Mouse (Mus musculus): ENCODE results near the gene Slc4a4.
"Not testable (repeated sequence)": the region's sequence is repeated elsewhere in the genome, so short reads cannot be mapped to it uniquely, and the experiment has no call there.

Slc4a4 gene

DNA sequence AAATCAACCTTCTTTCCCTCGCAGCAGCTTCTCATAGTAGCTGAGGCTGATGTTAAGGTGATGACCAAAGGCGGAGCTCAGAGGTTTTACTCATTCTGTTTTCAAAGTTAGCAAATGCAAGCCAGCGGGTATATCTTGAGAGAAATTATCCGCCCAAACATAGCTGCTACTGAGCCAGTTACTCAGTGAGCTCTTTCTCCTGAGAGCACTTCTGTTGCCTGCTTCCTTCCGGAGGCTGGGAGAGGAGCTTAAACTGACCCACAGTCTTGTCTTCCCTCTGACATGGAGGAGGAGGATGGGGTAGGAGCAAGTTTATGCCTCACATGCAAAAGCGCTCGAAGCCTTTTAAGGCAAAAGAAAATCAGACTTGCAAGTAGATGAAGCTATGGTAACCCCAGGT is 201.3 kb downstream of the Slc4a4 start:
- no peak for DNase-seq (ENCODE audit: low spot score)

DNA sequence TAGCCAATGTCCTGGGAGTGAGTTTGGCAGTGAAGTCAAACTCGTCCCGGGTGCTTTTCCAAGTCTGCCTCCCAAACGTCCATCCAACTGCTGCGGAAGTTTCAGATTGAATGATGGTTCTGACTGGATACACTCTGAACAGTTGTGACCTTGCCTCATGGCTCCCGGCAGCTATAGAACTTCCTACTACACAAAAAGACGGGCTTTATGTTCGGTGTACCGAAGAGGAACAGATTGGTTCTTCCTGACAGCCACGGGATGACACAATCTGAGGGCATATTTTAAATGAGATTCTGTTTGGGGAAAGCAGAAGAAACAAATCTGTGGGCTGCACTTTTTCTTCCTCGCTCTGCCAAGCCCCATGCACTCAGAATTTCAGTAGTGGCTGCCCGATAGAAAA is 201.8 kb downstream of the Slc4a4 start:
- no peak for DNase-seq (ENCODE audit: low spot score)

DNA sequence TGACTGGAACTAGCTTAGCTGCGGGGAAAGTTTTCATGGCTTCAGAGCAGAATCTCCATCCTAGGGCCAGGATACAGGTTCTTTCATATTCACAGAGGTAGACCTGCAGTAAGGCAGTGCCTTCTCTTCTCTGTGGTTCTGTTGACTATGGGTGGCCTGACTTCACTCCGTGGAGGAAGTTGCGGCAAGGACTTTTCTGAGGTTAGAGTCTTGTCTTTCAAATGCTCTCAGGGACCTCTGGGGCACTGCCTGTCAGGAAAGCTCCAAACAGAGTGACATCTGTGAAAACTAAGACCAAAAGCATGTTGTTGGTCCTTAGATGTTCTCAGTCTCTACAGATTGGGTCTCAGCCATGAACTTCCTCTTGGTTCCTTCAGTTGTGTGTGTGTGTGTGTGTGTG is 203.5 kb downstream of the Slc4a4 start:
- DNase-seq (ENCODE audit: low spot score): no peak

DNA sequence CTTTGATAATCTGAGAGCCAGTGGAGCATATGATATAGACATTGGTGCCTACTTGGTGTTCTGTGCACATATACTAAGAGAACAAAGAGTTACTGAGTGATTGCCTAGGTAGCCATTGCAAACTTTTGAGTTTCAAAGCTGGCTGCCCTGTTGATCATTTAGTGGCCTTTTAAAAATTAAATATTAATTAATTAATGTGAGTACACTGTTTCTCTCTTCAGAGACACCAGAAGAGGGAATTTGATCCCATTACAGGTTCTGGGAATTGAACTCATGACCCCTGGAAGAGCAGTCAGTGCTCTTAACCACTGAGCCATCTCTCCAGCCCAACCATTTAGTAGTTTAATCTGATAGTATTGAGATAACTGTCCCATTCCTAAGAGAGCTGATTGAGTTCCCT is 209.8 kb downstream of the Slc4a4 start:
- no peak for DNase-seq (ENCODE audit: low spot score)

DNA sequence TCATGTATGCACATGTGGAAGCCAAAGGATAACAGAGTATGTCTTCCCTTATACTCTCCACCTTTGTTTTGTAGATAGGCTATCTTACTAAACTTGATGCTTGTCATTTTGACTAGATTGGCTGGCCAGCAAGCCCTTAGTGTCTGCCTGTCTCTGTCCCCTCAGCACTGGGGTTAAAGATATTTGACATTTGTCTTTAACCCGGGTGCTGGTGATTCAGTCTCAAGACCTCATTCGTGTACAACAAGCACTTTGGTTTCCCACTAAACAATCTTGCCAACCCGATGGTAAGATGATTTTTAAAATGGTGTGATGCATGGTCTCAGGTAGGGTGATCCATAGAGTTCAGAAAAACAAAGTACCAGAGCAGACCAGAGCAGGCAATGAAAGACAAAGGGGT is 210.7 kb downstream of the Slc4a4 start:
- no peak for DNase-seq (ENCODE audit: low spot score)

DNA sequence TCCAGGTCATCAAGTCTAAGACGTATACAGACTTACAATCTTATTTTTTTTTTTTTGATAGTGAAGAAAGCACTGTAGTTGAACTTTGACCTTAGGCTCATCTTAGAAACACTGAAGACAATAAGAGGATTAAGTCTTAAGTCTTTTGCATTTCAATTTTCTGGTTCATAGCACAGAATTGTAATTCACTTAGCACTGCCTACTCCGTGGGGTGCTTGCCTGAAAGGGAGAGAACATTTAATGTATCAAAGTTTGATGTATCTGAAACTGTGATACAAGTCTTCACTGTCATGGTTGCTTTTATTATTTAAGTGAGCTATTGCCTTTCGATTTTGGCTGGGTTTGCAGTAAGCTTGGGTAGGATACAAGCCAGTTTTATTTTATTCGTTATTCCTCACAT is 211.5 kb downstream of the Slc4a4 start:
- DNase-seq (ENCODE audit: low spot score): no peak

DNA sequence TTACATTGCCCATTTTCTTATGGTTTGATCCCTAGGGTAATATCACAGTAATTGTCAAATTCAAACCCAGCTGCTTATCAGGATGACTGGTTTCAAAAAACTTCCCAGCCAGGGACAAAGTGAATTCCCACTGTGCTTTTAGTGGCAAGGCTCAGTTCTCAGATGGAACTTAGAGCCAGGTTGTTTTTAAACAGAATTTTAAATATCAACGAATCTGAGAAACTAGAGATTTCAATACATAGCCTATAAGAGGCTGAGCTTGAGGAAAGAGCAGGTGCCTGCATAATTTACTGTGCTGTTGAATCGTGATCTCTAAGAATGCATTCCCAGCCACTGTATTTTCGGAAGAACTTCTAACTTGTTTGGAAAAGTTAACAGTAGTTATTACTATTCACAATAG is 213.3 kb downstream of the Slc4a4 start:
- no peak for DNase-seq (ENCODE audit: low spot score)

DNA sequence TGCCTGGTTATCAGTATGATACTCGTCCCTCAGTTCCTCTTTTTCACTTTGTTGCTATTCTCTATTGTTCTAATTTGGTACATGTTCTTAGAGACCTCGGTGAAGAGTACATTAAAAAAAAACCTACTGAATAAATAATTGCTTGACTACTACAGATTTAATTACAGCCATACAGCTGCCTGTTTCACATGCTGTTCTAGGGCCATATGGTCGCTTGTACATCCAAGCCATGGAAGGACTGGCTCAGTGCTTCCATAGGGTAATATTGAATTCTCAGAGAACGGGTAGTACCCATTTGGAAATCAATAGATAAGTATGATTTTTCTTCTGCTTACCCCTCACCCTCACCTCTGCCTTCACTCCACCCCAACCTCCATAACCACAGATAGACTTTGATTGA is 215.9 kb downstream of the Slc4a4 start:
- DNase-seq (ENCODE audit: low spot score): no peak

DNA sequence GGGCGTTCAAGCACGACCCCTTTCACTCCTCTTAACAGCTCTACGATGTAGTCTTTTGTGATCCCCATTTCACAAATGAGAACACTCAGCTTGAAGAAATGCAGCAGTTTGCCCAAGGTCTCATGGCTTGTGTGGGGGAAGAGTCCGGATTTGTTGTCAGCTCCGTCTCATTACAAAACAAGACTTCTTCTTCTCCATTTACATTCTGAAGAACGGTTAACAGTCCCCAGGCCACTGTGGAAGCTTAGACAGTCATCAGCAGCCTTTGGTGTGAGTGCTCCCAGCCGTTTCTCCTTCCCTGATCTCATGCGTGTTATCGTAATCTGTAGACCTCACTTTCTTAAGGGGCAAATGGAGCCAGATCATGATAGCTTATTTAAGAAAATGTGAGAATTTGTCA is 218.7 kb downstream of the Slc4a4 start:
- no peak for DNase-seq (ENCODE audit: low spot score)

DNA sequence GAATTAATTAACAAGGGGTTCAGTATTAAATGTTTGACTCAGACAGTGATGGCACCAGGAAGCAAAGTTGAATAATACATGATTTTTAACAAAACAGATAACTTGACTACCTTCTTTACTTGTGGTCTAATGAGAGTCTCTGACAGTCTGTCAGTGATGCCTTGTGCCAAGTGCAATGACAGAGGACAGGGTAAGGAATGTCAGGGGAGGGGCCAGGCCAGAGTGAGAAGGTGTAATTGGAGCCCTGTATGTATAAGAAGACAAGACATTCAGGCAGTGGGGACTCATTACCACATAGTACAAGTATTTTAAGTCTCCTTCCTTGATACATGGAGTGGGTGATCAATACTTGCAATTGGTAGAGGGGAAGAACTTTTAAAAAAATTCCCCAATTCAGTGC is 219.6 kb downstream of the Slc4a4 start:
- no peak for DNase-seq (ENCODE audit: low spot score)

DNA sequence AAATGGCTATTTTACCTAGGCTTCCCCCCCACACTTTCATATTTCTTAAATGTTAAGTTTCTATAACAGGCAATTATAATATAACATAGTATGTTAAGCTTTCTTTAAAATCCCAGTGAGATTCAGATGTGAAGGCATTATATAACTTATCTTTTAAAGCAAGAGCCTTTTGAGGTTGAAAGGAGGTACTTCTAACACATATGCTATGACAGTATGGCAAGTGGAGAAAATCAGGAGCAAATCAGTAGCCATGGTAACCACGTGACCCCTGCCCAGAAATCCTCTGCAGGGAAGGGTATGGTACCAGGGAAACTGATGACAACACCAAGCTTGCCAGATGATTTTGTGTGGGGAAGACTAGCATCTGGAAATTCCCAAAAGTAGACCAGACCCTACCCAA is 222.2 kb downstream of the Slc4a4 start:
- no peak for DNase-seq (ENCODE audit: low spot score)

DNA sequence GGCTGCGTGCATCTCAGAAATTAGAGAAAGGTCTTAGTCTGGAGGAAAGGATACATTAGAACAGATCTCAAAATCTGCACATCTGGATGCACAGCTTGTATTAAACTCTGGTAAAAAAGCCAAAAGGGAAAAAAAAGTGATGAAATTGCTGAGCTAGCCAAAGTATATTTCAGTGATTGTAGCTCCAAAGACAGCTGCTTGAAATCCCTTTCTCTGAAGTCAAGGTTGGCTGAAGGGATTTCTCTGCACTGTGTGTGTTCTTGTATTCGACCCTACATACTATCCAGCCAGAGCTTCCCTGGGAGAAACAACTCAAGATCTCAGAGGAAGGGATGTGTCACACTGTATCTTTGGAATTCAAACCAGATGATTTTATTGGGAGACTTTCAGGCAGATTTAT is 223.2 kb downstream of the Slc4a4 start:
- no peak for DNase-seq (ENCODE audit: low spot score)

DNA sequence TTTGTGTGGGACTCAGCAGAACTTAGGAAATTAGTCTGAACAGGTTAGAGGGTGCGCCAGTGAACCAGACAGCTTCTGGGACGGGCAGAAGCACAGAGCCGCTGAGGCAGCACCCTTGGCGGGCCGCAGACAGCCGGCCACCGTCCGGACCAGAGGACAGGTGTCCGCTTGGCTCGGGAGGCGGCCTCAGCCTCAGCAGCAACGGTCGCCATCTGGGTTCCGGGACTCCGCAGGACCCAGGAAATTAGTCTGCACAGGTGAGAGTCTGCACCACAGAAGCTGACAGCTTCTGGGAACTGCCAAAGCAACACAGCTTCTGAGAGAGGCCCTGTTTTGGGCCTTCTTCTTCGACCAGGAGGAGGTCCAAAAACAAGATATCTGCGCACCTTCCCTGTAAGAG is 225.4 kb downstream of the Slc4a4 start:
- DNase-seq (ENCODE audit: low spot score): not testable (repeated sequence)

DNA sequence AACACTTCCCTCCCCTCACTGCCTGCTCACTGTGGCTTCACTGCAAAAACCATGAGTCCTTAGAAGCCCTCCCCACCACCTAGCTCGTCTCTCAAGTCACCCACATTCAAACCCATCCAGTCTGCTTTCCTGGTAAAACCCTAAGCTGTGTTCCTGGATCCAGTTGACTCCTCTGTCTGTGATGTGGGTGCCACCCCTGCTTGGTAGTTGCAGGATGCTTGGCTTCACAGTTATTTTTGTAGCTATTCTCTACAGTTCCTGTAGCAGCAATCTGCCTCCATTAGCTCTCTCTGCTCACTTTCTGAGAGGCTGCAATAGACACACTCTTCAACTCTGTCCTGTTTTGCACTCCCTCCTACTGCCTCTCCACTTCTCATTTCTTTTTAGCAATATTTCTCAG is 234.3 kb downstream of the Slc4a4 start:
- no peak for DNase-seq (ENCODE audit: low spot score)

DNA sequence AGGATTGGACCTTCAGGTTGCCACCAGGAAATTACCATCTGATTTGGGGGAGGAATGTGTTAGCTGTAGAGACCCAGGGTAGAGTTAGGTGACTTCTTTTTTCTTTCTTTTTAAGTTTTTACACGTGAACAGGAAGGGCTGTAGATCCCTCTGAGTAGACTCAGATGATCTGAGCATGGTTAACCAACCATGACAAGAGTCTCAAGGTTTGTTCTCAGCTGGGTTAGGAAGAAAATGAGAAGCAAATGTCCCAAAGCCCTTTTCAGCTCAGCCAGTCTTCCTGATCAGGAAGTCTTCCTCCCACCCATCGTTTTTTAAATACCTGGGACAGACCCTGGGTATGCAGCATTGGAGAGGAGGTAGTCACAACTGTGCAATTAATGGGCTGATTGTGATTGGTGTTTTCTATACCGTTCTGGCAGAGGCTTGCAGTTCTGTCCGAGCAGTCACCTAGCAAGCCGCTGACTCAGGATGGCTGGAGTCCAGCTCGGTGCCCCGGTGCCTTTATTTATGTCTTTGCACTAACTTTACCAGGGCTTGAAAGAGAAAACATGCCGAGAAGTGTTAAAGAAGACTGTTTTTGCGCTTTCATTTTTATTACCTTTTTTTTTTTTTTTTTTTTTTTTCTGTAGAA is 236.8 kb downstream of the Slc4a4 start:
- DNase-seq (ENCODE audit: low spot score): no peak

DNA sequence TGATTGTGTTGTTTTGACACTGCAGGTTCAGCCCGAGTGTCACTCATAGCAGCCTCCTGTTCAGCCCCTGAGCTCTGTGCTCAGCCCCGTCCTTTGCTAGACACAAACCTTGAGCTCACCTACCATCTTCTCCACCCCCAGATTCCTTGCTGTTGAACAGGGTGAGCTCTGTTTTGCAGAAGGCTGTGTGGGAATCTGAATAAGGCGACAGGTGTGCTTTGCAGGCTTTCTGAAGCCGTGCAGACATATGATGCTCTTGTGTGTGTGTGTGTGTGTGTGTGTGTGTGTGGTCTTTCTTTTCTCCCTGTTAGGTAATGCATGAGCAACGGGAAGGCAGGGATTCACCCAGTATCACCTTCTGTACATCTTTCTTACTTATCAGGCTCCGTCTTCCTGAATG is 241.6 kb downstream of the Slc4a4 start:
- DNase-seq (ENCODE audit: low spot score): no peak

DNA sequence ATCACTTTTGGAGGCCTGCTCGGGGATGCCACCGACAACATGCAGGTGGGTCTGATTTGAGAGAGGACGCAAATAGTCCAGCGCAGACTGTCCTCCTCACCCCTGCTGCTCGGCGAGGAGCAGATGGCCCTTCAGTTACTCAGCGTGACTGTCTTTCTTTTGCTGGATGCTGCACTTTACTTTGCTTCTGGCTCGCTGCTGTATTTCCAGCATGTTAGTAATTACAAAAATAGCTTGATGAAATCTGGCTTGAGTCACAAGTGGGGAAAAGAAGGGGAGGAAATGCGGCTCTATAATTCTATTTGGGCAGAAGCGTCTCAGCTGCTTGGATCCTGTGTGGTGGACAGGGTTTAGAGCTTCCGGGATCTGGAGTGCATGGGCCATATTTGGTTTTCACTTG is 249.2 kb downstream of the Slc4a4 start:
- DNase-seq (ENCODE audit: low spot score): no peak

DNA sequence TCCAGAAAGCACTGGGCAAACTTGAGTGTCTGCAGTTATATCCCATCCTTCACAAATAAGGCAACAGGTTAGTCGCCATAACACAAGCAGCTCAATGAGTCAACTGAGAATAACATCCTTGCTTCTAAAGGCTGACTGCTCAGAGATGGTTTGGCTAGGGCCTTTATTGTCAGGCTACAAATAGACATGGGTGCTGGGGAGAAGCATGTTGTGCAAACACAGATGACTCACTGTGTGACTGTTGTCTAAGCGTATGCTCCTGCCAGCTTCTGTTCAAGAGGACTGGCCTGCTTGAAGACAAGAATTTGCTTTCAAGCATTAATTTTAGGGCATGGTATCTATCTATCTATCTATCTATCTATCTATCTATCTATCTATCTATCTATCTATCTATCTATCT is 253.5 kb downstream of the Slc4a4 start:
- DNase-seq (ENCODE audit: low spot score): no peak

DNA sequence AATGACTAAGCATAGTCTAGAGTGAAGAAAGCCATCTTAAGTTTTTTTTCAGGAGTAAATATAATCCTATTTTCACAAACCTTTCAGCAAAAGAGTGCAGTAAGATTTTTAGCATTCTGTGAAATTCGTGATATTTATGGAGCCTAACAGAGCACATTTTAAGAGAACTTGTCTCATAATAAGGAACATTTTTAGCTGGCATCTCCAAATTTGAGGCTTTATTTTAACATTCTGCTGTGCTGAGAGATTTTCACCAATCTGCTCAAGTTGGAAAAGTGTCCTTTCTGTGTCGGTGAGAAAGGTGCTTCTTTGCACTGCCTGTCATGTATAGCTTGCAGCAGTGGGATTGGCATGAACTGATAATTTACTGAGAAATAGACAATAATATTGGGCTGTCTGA is 255.1 kb downstream of the Slc4a4 start:
- no peak for DNase-seq (ENCODE audit: low spot score)

DNA sequence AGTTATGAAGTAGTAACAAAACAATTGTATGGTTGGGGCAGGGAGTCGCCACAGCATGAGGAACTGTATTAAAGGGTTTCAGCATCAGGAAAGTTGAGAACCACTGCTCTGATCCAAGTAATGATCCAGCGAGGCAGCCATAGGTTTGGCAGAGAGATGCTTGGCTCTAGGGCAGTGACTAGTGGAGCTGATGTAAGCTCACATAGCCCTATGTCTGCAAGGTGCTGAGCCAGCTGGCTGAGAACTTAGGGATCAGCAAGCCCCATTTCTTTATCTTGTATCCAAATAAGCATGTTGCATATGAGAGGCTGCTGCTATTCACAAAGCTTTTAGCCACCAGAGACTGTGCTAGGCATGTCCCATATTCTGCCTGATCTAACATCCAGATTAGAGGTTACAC is 259.7 kb downstream of the Slc4a4 start:
- DNase-seq (ENCODE audit: low spot score): no peak

DNA sequence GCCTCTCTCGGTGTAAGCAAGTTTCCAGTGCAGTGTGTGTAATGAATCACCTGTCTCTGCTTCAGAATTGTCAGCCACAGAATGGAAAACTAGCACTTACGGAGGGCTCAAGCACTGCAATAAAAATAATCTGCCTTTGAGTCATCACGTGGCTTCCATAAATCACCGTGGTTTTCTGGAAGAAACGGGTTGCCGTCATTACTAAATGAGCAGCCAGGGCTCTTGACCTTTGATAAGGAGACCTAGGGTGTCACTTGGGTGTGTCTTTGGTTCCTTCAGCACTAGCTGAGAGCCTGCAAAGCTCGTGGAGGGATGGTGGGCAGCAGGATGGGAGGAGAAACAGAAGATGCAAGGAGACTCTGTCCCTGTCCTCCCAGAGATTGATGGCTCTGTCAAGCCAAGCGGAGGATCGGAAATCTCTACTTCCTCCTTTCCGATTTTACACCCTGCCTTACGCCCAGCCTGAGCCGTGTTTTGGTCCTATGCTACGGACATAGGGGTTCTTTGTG is 260.7 kb downstream of the Slc4a4 start:
- no peak for DNase-seq (ENCODE audit: low spot score)

DNA sequence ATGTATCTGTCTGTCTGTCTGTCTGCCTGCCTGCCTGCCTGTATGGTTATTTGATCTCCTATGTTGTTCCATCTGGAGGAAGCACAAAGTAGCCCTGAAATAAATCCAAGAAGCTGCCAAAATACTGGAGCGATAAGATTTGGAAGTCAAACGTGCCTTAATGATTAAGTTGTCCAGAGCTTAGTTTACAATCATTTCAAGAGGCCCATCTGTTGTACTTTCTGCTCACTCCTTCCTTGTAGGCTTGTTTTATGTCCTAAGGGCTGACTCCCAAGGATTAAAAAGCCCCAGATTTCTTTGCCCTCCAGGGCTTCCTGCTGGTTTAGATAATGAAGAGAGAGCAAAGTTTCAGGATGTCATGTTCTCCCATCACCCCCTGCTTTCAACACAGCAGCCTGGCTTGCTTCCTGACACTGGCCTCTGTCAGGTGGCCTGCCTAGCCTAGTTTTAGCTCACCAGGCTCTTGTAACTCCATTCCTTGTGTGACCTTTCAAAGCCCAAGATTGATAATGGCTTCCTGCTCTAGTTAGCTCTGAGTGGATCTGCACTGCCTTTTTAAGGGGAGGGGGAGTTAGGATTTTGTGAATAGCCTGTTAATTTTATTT is 262.9 kb downstream of the Slc4a4 start:
- DNase-seq (ENCODE audit: low spot score): no peak

DNA sequence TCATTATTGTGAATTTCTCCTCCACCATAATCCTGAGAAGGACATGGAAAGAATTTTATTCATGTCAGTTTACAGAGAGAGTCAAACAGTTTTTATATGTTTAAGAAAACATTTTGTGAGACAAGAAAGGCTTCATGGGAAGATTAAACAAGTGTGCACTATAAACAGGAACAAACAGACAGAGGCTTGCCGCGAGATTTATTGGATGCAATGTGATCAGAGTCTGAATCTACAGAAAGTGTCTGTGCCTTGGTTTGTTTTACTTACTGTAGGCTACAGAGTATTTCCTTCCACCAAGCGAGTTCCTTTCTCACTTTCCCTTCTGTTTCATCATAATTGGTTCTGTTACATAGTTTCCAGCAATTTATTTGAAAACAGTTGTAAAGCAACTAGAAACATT is 264.5 kb downstream of the Slc4a4 start:
- DNase-seq (ENCODE audit: low spot score): no peak

DNA sequence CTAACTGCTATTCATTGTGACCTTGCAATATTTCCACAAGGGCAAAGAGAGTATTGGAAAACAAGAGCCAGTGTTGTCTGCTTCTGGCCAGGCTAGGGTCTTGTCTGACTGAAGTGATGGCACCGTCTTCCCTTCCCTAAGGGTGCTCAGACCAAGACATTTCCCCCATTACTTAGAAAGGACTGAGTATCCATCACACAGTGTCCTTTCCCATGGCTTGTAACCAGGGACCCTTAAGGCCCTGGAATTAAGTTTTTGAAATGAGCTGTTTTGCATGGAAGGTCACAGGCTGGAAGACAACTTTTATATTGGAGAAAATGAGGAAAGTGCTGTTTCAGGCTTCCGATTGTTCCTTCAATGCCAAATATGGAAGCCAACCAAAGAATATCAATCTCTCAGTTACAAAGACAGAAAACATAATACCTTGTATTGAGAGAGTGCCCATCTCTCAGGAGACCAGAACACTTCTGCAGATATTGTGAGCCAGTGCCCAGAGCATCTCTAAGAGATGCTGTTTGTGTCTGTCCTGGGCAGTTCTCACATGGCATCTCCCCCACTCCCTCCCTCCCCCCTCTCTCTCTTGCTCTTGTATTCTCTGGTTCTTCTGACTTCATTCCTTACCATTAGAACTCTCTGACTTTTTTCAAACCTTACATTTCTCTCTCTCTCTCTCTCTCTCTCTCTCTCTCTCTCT is 284.6 kb downstream of the Slc4a4 start:
- no peak for DNase-seq (ENCODE audit: low spot score)
